Mouse (Mus musculus) bone marrow, adult 2 months (tissue): ENCODE measurements around the gene Cib1.

Experiments used
- CTCF ChIP-seq: fragments of 200-500 bp; IDR thresholded peaks from 2 replicates; pipeline ENCODE4 v1.5.1; 2011; ENCODE audit warnings: low read length, control low read depth; ENCODE audit not compliant: control insufficient read depth, insufficient read depth
- POLR2A ChIP-seq: fragments of 200-500 bp; IDR thresholded peaks from 2 replicates; pipeline ENCODE4 v1.6.1; 2011; ENCODE audit warnings: low read depth, mild to moderate bottlenecking, control low read depth, low read length, borderline replicate concordance; ENCODE audit not compliant: control insufficient read depth

DNA sequence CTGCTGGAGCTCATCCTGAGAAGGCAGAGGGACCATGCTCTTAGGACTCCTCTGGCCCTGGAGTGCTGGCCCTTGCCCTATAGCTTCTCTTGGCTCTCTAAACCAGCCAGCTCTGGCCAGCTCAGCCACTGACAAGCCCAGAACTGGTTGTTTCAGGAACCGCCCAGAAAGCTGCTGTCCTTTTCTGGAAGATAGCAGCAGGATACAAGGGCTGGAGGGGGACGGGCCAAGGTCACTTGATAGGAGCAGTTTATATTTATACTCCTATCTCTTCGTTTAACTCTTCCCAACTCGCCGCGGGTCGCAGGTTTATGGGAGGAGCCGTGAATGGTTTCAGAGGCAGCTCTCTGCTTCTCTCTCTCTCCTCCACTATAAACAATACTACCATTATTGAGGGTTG, 46.6 kb downstream of the Cib1 start:
- TF ChIP-seq POLR2A (no peak), CTCF (no peak)
